Mouse (Mus musculus) retina, adult 2 months (tissue): ENCODE results near the gene Sytl4.

Experiments used
- DNase-seq: peaks from one replicate; pipeline ENCODE4 v3.0.0-alpha.2; 2012; ENCODE audit warnings: low read depth, low spot score

The Sytl4 gene

DNA sequence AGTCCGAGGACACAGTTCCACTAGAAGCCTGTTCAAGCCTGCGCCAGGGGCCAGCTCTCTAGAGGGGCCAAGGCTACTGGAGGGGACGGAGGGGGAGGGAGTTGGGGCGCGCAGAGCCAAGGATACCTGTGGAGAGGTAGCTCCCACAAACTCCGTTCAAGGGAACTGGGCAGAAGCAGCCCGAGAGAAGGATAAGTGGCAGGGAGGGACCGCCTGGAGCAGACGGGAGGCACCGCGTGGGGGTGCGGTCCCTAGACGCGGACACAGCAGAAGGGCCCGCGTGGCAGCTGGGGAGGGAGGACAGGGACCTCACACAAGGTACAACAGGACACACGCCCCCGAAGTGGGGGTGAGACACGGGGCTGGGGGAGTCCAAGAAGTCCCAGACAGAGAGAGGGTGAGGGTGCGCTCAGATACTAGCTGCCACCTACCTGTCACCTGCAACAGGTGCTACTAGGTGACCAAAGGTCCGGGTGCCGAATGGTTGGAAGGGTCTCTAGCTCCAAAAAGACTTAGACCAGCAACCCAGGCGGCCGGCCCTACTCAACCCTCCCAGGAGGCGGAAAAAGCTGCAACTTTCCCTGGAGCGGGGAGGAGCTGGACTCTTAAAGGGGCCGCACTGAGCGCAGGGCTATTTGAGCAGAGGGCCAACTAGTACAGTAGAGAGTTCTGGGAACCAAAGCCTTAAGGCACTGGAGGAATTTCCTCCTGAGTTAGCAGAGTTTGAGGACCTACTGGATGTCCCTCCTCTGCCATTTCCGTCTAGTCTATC is at the start of gene Sytl4:
TSS of gene Sytl4 (minus strand) at position 582 of the 772 bp plus-strand sequence.
- DNase-seq: no peak

DNA sequence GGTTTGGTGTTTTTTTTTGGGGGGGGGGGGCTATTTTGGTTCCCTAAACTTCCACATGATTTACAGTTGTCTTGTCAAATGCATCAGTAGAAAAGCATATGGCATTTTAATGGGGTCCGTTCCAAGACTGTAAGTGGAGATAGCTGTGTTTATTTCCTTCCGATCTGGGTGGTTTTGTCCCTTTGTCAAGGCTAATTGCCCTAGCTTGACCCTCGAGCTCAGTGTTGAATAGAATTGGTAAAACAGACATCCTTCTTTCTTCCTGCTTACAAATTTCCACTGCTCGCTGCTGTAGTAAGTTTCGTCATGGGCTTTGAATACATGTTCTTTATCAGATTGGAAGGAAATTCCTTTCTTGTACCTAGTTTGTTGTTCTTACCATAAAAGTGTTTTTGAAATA is 39.1 kb upstream of the Sytl4 start:
- DNase-seq: no peak

DNA sequence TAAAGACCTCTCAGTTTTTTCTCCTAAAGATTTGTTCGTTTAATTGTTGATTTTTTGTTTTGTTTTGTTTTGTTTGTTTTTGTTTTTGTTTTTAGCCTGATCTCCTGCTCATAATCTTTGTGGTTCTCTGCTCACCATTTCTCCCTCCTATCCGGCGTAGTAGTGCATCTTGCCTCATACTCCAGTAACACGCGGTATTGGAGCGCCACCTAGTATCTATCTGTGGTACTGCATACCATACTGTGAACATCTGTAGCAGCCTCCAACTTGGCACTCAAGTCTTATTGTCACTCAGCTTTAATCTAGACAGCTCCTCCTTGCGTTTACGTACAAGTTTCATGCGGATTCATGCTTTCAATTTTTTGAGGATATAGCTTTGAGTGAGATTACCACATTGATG is 37.4 kb upstream of the Sytl4 start:
- peak; percentile 32 for DNase-seq

DNA sequence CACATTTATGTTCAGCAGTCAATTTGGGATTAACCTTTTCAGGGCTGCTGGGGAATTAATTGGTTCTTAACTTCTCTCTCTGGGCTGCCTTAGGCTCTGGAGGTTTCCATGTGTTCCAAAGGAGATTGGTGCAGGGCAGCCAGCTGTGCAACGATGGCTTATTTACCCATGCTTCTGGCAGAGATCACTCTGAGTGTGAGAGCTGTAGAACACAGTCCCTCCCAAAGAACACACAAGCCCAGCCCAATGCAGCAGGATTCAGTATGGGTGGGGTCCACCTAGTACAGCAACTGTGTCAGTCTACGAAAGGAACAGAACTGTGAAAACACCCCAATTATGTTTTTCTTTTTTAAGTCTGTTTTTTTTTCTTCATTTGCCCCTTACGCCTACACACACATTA is 14.3 kb upstream of the Sytl4 start:
- DNase-seq: no peak

DNA sequence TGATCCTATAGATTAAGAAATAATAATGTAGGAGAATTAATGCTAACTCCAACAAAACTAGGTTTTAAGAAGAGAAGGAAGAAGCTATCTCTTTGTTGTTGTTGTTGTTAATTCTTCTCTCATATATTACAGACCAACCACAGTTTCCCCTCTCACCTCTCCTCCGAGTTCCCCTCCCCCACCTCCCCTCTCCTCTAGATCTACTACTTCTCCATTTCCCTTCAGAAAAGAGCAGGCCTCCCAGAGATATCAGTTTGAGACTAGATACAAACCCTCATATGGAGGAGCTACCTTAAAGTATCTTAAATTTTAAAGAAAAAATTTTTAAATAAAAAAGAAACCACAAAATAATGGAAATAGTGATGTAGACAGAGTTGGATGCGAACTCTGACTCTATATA is 17.0 kb downstream of the Sytl4 start:
- DNase-seq: no peak

DNA sequence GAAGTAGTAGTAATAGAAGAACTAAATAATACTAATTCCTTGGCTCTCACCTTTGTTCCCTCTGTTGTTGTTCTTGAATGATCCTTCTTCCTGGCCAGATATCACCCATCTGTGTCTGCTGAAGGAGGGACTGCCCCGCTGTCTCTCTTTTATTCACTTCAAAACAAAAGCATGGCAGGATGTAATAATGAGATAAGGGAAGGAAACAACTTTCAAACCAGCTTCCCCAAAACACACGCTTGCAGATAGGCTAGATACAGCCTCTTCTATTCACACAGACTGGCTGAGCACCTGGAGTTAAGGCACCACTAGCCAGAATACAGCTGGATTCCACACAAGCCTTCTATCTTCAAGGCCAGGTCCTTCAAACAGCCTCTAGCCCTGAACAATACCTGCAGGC is 21.0 kb downstream of the Sytl4 start:
- no peak for DNase-seq

DNA sequence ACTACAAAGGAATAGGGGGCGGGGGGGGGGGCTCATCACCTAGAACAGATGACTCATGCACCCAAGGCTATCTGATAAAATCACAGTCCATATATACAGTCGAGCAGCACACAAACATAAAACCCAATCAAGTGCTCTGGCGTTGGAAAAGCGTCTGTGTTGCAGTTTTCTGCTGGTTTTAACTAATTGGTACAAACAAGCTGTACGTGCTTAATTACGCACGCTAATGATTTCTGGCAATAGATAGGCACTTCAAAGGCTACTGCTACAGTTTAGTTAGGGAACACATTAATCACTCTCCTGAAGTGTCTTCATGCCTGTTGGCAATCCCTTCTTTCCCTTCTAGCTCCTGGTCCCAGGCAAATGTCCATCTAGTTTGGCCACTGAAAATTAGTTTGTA is 27.0 kb downstream of the Sytl4 start:
- DNase-seq: no peak

DNA sequence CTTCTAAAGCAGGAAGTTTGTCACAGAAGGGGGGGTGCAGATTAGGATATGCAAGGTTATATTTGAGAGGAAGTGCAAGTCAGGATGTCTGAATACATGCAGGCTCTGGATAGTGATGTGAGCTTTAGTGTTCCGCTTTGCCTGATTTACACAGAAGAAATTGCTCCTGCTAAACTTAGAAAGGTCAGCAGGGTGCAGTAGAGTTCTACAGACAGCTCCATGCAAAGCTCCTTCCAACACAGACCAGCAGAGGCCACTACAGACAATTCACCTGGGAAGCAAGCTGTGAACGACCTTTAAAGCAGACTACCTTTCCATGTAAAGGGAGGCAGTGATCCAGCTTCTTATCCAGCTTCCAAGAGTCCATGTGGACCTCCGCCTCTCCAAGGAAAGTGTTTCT is 34.2 kb downstream of the Sytl4 start:
- DNase-seq: peak; percentile 42

DNA sequence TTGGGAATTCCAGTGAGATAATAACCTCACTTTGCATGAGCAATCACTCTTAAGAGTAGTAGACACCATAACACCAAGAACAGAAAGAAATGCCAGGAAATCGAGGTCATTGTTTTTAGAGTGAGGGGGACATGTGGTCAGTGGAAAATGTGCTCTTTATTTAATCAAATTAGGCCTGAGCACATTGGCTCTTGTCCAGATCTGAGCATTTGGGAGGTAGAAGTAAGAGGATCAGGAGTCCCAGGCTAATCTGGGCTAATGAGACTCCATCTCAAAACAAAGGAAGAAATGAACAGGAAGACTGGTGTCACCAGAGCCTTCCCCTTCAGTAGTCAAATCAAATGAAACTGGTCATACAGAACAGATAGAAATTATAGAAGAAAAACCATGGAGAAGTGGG is 42.1 kb downstream of the Sytl4 start:
- no peak for DNase-seq

DNA sequence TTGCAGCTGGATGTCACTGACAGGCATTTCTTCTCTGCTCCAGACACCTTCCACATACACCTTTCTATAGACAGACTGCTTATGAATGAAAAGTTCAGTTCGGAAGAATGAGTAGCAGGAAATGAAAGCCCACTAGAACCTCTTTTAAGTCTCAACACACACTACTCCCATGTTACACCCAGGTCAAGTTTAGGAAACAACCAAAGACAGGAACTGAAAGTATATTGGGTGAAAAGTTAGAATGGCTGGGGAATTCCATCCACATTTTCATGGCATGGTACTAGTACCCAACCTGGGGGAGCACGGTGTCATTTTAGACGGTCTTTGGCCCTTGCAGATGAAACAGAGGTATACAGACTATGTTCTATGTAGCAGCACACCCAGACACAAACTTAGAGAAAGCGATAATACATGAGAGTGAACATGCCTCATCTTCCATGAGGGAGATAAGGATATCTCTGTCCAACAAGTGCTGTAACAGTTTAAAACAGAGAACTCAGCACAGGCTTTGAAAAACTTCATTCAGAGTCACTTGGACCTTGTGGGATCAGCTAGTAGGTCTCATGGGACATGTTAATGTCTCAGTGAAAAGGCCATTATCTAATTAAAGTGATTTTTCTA is 44.9 kb downstream of the Sytl4 start:
- DNase-seq: no peak

DNA sequence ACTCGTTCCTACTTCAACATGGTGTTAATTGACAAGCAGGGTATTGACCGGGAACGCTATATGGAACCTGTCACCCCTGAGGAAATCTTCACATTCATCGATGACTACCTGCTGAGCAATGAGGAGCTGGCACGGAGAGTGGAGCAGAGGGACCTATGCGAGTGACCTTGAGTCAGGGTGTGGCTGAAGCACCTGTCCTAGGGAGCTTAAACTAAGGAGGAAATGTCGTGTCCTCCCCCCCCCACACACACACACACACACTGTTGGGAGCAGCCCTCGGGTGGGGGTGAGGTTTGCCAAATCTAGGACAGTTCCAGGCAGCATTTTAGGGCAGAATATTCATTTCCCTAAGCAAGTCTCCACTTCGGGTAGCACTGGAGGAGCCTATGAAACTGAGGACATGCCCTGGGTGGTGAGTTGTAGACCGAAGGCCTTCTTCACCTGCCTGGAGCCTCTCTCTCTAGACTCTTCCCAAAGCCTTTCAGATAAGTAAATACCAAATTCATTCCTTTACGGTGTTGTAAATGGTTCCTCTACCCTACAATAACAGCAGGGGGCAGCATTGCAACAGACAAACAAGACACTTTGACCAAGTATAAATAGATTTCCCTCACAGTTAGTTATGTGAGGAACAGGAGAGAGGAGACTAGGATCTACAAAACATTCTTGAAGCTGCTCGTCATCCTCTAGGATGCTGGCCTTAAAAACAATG is 50.2 kb downstream of the Sytl4 start:
- peak; percentile 16 for DNase-seq

DNA sequence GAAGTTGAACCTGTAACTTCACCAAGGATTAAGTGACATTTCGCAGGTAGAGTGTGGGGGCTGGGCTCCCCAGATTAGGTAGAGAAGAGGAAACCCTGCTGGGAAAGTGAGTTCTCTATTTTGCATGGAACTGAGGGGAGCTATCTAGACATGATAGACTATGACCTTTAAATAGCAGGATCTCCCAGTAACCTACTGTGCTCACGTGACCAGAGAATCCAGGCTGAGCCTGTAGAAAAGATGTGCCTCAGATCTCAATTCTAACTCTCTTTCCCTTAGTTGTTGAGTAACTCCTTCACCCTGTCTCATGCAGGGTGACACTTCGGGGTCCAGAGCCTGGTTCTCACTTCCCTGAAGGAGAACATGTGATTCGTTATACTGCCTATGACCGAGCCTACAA is 54.9 kb downstream of the Sytl4 start:
- no peak for DNase-seq

DNA sequence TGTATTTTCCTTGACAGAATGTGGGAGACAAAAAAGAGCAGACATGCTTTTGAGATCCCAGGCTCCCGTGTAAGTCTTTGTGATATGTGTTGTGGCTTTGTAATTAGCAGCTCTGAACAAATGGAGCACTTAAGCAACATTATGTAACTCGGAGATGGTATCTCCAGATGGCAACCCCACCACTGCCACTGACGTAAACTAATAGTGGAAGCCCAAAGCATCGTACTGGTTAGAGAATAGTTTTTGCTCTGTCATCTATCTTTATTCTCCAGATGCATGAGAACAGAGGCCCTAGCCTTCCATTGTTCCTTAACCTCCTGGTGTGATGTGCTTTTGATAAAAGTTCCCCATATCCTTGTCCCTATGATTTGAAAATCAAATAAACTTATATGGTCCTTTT is 60.4 kb downstream of the Sytl4 start:
- DNase-seq: no peak

DNA sequence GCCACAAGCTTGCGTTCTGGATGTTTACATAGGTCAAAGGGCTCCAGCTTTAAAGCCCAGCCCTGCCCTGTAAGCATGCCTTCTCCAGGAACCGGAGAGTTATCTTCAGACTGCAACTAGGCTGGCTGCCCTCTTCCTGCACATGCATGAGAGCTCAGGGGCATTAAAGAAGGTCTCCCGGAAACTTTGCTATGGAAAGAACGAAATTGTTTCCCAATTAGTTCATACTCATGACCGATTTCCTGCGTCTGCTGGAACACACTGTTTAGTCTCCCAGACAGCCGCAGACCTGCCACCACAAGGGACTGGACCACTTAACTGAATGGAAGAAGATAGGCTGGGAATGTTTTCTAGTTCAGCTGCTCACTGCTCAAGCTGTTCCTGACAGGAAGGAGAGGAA is 67.4 kb downstream of the Sytl4 start:
- DNase-seq: no peak

DNA sequence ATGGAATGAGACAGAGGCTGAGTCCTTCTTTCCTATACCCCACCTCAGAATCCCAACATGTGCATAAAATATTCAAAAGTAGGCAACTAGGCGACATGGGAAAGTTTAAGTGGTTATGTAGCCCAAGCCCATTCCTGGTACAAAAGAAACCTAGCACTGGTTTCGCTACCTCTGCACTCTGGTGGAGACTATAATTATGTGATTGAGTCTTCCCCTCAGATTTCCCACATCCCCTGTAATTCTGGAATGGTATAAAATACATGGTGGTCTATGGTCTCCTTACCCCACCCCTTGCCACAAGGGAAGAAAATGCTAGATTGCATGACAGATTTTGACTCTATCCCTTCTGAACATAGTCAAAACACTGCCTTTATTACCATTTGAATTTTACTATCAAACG is 68.6 kb downstream of the Sytl4 start:
- no peak for DNase-seq

DNA sequence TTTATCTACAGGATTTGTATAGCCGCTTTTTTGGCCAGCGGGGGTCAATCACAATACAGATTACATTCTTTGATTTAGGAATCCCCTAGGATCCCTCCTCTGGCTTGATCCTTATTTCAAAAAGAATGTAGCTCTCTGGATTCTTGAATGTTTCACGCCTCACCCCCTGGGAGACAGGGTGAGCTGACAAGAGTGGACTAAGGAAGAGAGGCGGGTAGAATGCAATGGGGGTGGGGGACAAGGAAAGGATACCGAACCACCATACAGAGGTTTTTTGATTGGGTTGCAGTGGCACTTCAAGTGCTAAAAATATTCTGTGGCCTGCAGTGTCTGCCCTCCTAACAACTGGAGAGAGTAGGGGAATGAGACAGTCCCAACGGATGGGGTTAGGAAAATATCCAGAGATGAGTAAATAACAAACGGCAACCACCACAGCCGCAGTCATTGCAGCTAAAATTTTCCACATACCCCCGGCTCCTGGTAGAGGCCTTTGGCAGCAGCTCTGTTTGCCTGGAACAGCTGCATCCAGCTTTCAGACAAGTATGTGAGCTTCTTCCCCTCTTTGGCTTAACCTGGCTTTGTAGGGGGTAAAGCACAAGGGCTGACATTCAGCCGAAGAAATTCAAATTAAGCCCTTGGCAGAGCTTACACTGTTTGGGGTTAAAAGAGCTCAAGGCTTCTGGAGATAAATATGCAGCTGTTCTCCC is 70.1 kb downstream of the Sytl4 start:
- DNase-seq: no peak

DNA sequence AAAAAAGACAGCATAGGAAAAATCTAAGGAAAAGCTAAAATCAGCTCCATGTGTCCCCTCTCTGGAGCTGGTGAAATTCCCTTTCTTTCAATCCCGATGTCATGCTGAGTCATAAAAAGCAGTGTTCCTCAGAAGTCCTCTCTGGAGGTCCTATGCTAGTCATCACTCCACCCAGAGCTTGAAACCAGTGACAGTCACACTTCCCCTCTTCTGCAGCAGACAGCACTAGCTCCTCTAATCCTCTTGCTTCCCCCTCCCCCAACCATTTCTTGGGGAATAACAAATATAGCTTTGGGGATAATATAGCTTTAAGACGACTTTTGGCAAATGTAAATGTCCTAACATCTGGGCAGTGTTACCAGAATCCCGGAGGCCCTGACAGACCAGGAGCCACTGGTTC is 73.4 kb downstream of the Sytl4 start, which contains the start of gene Srpx2:
TSS of gene Srpx2 (plus strand) at position 166 of the 400 bp plus-strand sequence.
- no peak for DNase-seq

DNA sequence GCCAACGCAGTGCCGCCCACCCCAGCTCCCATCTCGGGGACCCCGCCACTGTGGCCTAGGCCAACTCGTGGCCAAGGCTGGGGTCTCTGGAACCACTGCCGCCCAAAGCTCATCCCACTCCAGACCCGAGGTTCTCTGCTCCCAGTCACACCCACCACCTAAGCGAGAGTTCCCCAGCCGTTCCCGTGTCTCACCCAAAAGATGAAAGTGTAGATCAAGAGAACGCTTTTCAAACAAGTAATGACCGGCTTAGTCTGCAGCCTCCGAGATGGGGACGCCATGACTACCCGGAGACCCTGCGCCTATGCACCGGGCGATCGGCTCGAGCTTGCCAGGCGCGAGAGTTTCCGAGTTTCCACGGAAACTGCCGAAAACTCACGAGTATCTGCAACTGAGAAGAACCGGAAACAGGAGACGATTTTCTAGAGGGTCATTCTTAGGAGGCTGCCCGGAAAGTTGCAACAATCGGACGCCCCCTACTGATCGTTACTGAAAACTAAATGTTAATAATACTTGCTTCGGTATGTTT is 83.5 kb downstream of the Sytl4 start, which contains the start of gene Tspan6:
TSS of gene Tspan6 (minus strand) at position 416 of the 529 bp plus-strand sequence.
- peak; percentile 15 for DNase-seq

DNA sequence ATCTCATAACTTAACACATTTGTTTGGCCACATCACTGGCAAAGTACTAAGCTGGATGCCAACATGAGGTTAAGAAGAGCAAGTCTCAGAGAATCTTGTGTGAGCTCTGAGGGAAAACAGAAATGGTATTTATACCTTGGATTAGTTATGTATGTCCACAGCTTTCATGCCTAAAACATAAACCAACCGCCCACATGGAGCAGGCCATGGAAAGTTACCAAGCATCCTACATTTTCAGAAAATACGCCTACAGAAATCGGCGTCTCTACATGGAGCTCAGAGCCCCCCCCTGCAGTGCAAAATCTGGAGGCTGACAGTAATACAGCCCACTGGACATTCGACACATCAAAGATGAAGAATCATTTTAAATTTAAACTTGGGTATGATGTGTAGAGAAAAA is 93.5 kb downstream of the Sytl4 start:
- DNase-seq: no peak

DNA sequence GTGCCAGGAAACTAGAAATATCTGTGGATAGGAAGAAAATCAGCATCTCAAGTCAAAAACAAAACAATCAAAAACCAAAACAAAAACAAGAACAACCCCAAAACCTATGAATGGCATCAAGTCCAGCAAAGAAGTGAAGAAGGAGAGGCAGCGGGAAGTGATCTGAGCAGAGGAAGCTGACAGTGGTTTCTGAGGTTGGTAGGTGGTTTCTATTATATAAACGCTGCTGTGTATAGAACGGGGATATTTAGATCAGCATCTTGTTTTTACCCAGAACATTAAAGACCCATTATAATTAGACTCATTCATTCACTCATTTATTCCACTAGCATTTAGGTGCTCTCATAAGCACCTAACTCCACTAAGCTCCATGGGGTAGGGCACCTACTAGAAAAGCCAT is 94.3 kb downstream of the Sytl4 start:
- no peak for DNase-seq
